Mouse (Mus musculus) heart, postnatal 0 days (tissue): ENCODE measurements at regions not wholly inside any gene's neighbourhood (a gene's known extent, or its start where the extent isn't known, plus 50 kb on each side); places are given as distances from the start of the nearest gene placed in this dataset.

ENCODE experiments used
- ATAC-seq: fragments of 200-750 bp; cut with Nextera tagmentation; 2 replicates; pipeline ENCODE4 v1.8.0; 2017; ENCODE audit warnings: low read depth, moderate number of reproducible peaks, moderate library complexity; ENCODE audit not compliant: insufficient read depth
- DNase-seq: peaks from one replicate; pipeline ENCODE4 v3.0.0-alpha.2; 2016; ENCODE audit warnings: low spot score
- H3K27ac ChIP-seq: fragments of 300-500 bp; sonication (generic); 2 replicates; pipeline ENCODE4 v1.5.1; 2014; ENCODE audit warnings: low read depth, mild to moderate bottlenecking
- H3K27me3 ChIP-seq: fragments of 300-500 bp; sonication (generic); 2 replicates; pipeline ENCODE4 v1.6.1; 2014; ENCODE audit warnings: low read length, mixed read lengths; ENCODE audit not compliant: control insufficient read depth, insufficient read depth
- H3K36me3 ChIP-seq: fragments of 300-500 bp; sonication (generic); replicated peaks from 2 replicates; pipeline ENCODE4 v1.6.1; 2014; ENCODE audit warnings: low read length, mixed read lengths; ENCODE audit not compliant: control insufficient read depth, insufficient read depth
- H3K4me1 ChIP-seq: fragments of 300-500 bp; sonication (generic); 2 replicates; pipeline ENCODE4 v1.6.1; 2014; ENCODE audit warnings: antibody characterized with exemption; ENCODE audit not compliant: control insufficient read depth, insufficient read depth
- H3K4me2 ChIP-seq: fragments of 300-500 bp; sonication (generic); 2 replicates; pipeline ENCODE4 v1.6.1; 2014; ENCODE audit warnings: low read depth, mild to moderate bottlenecking, low read length, moderate library complexity
- H3K4me3 ChIP-seq: fragments of 300-500 bp; sonication (generic); 2 replicates; pipeline ENCODE4 v1.5.1; 2014; ENCODE audit warnings: low read depth, low read length
- H3K9ac ChIP-seq: fragments of 300-500 bp; sonication (generic); replicated peaks from 2 replicates; pipeline ENCODE4 v1.6.1; 2014; ENCODE audit warnings: low read depth, low read length, mixed read lengths
- H3K9me3 ChIP-seq: fragments of 300-500 bp; sonication (generic); replicated peaks from 2 replicates; pipeline ENCODE4 v1.6.1; 2016; ENCODE audit warnings: low read length; ENCODE audit not compliant: control insufficient read depth
- CTCF ChIP-seq: IDR thresholded peaks from 2 replicates; pipeline ENCODE4 v1.5.1; 2016; ENCODE audit warnings: antibody characterized with exemption, control low read depth, low read depth
- EP300 ChIP-seq: IDR thresholded peaks from 2 replicates; pipeline ENCODE4 v1.6.1; 2016; ENCODE audit warnings: antibody characterized with exemption, low read depth
- WGBS: fragments of 180-500 bp; shearing (Covaris S2); extraction: QIAGEN DNeasy Blood & Tissue Kit; methylation state at CpG from one replicate; pipeline ENCODE4 v1.1.7; 2014; 5-methylcytosine and 5-hydroxymethylcytosine counted together

DNA sequence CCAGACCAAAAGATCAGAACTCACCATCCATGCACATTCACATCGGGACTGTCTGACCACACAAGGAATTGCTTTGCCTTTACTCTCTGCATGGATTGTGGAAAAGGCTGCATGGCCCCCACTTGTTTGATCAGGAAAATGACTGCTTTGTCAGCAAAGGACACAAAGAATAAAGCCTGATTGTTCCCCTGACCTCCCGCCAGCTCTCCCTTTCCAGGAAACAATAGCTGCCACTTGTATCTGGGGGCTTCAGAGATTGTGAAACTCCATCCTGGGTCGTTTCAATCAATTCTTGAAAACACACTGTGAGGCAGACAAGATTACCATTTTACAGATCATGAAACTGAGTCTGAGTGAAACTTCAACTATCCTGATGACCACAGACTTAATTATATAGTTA, 70.7 kb downstream of the Zic3 start:
- DNase-seq (no peak), ATAC-seq (no peak)
- H3K4me3 ChIP-seq: no peak overlapping the region
- no peak overlapping the region for H3K9ac ChIP-seq
- 45% methylated on average over 3 of the region's 3 CpGs for WGBS
- no peaks in the 10 kb centered on the region for H3K4me1 ChIP-seq
- H3K4me2 ChIP-seq: no peak overlapping the region
- no peaks in the 10 kb centered on the region for H3K36me3 ChIP-seq
- H3K27ac ChIP-seq: no peak overlapping the region
- H3K9me3 ChIP-seq: no peaks in the 10 kb centered on the region
- TF ChIP-seq CTCF (no peak), EP300 (no peak)
- H3K27me3 ChIP-seq: no peaks in the 10 kb centered on the region

DNA sequence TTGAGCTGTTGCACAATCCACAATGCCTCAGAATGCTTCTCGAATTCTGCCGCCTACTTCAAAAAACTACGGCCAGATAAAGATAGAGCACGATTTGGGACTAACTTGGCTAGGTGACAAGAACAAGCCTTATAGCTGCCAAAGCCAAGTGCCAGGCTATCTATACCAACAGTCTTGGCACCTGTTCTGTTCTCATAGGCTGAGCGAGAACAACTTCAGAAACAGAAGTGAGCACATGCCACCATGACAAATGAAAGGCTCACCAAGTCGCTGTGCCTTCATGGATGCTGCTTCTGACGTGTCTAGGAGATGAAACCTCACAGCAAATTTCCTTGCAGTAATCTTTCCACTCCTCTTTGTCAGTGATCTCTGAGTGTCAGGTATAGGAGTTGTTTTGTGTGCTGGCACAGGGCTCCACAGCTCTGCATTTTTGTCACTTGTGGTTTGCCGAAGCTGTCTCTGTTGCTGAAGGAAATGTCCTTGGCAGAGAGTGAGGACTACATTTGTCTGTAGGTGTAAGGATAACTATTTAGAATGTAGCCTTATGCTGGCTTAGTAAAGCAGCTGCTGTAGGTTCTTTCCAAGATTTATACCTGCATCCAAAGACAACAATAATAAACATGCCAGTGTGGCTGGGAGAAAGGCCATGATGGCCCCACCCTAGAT, 95.4 kb downstream of the Zic3 start:
- Histone ChIP-seq H3K4me2 (no peak overlapping the region), H3K27ac (no peak overlapping the region), H3K4me3 (no peak overlapping the region), H3K9me3 (no peaks in the 10 kb centered on the region), H3K9ac (no peak overlapping the region), H3K27me3 (no peaks in the 10 kb centered on the region), H3K4me1 (no peaks in the 10 kb centered on the region), H3K36me3 (no peaks in the 10 kb centered on the region)
- TF ChIP-seq EP300 (no peak), CTCF (no peak)
- WGBS: 48% methylated on average over 8 of the region's 8 CpGs
- peak; percentile 39; the same call in 1 of the 2 replicates for ATAC-seq
- peak; percentile 14 for DNase-seq

DNA sequence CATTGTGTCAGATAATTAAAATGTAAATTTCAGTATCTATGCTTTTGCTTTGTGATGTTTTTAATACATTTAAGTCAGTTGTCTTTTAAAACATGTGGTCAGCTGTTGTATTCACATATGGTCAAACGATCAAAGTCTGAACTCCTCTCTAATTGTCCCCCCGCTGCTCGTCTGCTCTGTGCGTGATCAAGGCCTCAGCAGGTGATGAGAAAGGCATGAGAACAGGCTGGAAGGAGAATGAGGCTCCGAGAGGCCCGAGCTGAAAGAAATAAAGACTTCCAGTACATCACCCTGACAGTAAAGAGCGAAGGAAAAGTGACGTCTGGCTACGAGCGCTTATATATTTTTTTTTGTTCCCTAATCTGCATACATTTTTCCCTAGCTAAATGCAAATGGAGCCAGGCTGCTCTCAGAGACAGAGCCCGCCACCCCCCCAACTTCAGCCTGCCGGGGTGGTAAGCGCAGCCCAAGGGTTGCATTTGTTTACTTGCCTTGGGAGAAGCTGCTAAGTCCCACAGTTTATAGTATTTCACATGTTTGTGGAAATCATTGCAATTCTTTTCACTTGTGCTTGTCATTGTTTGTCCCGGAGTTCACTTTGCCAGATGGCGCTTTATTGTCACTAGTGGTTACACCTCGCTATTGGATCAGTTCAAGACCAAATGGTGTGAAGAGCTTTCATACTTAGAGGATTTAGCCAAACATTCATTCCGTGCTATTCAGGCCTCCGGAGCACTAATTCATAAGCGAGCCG, 133.0 kb downstream of the Zic3 start:
- Histone ChIP-seq H3K9ac (no peak overlapping the region), H3K36me3 (no peaks in the 10 kb centered on the region), H3K27ac (no peak overlapping the region), H3K9me3 (no peaks in the 10 kb centered on the region), H3K27me3 (no peaks in the 10 kb centered on the region), H3K4me2 (peak overlapping the region; percentile 34), H3K4me1 (no peaks in the 10 kb centered on the region), H3K4me3 (0 out of 2 replicates have a peak overlapping the region, but pooled peaks have one; percentile 5)
- DNase-seq: no peak
- no peak for ATAC-seq
- TF ChIP-seq CTCF (no peak), EP300 (no peak)
- 31% methylated on average over 20 of the region's 20 CpGs for WGBS

DNA sequence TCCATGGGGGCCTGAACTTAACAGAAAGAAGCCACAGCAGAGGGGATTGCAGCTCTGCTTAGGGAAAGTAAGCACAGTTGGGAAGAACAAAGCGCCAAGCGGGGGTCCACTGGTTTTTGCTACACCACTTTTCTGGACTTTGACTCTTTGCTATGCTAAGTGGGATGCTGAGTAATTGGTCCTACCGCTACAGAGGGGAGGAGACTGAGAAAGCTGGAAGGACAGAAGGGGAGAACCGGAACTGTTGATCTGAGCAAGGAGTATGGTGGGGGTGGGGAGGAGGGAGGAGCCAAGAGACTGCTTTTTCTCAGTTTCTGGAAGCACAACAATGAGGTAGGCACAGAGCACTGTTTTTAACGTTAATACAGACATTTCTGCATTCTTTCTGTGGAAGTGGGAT, 134.9 kb downstream of the Zic3 start:
- ATAC-seq (no peak), DNase-seq (no peak)
- no peak overlapping the region for H3K9ac ChIP-seq
- H3K36me3 ChIP-seq: no peaks in the 10 kb centered on the region
- no peak overlapping the region for H3K27ac ChIP-seq
- H3K4me3 ChIP-seq: no peak overlapping the region
- no peaks in the 10 kb centered on the region for H3K27me3 ChIP-seq
- H3K4me1 ChIP-seq: no peaks in the 10 kb centered on the region
- no peak overlapping the region for H3K4me2 ChIP-seq
- TF ChIP-seq CTCF (no peak), EP300 (no peak)
- H3K9me3 ChIP-seq: no peaks in the 10 kb centered on the region
- 58% methylated on average over 5 of the region's 5 CpGs for WGBS

DNA sequence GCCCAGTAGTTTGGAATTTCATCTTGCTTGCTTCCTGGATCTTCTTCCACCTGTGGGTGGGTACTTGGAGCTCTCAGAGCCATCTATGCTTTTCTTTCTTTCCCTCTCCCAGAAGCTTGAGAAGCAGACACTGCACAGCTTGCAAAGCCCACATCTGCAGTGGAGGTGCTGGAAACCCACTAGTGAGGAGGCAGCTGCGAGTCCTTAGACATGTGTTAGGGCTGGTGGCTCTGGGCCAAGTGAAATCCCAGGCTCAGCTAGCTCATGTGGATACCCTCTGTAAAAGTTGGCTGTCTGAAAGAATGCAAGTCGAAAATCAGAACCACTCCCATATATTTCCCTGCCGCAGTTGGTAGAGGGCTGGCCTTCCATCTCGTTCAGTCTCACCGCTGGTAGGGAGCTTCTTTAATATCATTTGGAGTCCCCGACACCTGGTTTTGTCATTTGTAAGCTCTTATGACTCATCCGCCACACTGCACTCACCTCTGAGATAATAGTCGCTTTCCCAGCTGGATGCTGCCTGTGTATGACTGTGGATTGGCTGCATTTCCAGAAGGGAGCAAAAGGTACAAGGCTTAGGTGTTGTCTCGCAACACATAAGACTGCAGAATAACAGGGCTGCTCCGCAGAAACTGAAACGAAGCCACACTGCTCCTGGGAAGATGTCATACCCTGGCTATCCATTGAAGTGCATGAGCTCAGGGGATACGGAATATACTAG, 143.8 kb downstream of the Zic3 start:
- no peak overlapping the region for H3K27ac ChIP-seq
- no peak overlapping the region for H3K4me2 ChIP-seq
- no peaks in the 10 kb centered on the region for H3K4me1 ChIP-seq
- H3K4me3 ChIP-seq: no peak overlapping the region
- WGBS: 66% methylated on average over 12 of the region's 12 CpGs
- TF ChIP-seq CTCF: no peak
- no peak for TF ChIP-seq EP300
- no peaks in the 10 kb centered on the region for H3K9me3 ChIP-seq
- DNase-seq (no peak), ATAC-seq (no peak)
- H3K27me3 ChIP-seq: no peaks in the 10 kb centered on the region
- H3K9ac ChIP-seq: no peak overlapping the region
- no peaks in the 10 kb centered on the region for H3K36me3 ChIP-seq
